Mouse (Mus musculus) heart, adult 11 months (tissue): ENCODE measurements around the gene Mtmr14.
A peak's percentile ranks its signal among the peaks of the same experiment; 100 is the strongest.

Experiments
- DNase-seq: peaks from one replicate; pipeline ENCODE4 v3.0.0; 2022

Gene Mtmr14

GRCm38 (mm10) chr6:113237542-113238270 is at the start of gene Mtmr14:
TSS of gene Mtmr14 (plus strand) at chr6:113237843.
- peak; percentile 100 for DNase-seq

- peak; percentile 77 for DNase-seq
Measured at GRCm38 (mm10) chr6:113193765-113194460, 43.7 kb upstream of the Mtmr14 start.

GRCm38 (mm10) chr6:113194517-113194840 is 43.2 kb upstream of the Mtmr14 start:
- DNase-seq = no peak

- DNase-seq = peak; percentile 86
Measured at GRCm38 (mm10) chr6:113194841-113195595, 42.6 kb upstream of the Mtmr14 start, which contains the start of gene Lhfpl4. TSS of gene Lhfpl4 (minus strand) at chr6:113195384.

- peak; percentile 72 for DNase-seq
Measured at GRCm38 (mm10) chr6:113195596-113195992, 42.0 kb upstream of the Mtmr14 start.

GRCm38 (mm10) chr6:113216280-113216679 is 21.4 kb upstream of the Mtmr14 start:
- no peak for DNase-seq

- DNase-seq = peak; percentile 69
Measured at GRCm38 (mm10) chr6:113225798-113226197, 11.8 kb upstream of the Mtmr14 start.

- DNase-seq = no peak
Measured at GRCm38 (mm10) chr6:113226705-113227104, 10.9 kb upstream of the Mtmr14 start.

GRCm38 (mm10) chr6:113235141-113235540 is 2.5 kb upstream of the Mtmr14 start:
- DNase-seq = no peak

- peak; percentile 88 for DNase-seq
Measured at GRCm38 (mm10) chr6:113238442-113238841, 799 bp downstream of the Mtmr14 start.

GRCm38 (mm10) chr6:113242753-113243152 is 5.1 kb downstream of the Mtmr14 start:
- DNase-seq = no peak

- DNase-seq = no peak
Measured at GRCm38 (mm10) chr6:113245585-113245984, 7.9 kb downstream of the Mtmr14 start.

- DNase-seq = no peak
Measured at GRCm38 (mm10) chr6:113250786-113251185, 13.1 kb downstream of the Mtmr14 start.

- no peak for DNase-seq
Measured at GRCm38 (mm10) chr6:113251921-113252320, 14.3 kb downstream of the Mtmr14 start.

GRCm38 (mm10) chr6:113254899-113255298 is 17.3 kb downstream of the Mtmr14 start:
- DNase-seq = no peak

- DNase-seq = no peak
Measured at GRCm38 (mm10) chr6:113261174-113261858, 23.7 kb downstream of the Mtmr14 start.

GRCm38 (mm10) chr6:113263531-113263930 is 25.9 kb downstream of the Mtmr14 start:
- no peak for DNase-seq

GRCm38 (mm10) chr6:113264429-113264828 is 26.8 kb downstream of the Mtmr14 start:
- no peak for DNase-seq

GRCm38 (mm10) chr6:113266996-113267655 is 29.5 kb downstream of the Mtmr14 start:
- DNase-seq = no peak

GRCm38 (mm10) chr6:113267988-113268387 is 30.3 kb downstream of the Mtmr14 start:
- no peak for DNase-seq

- DNase-seq = no peak
Measured at GRCm38 (mm10) chr6:113272365-113272764, 34.7 kb downstream of the Mtmr14 start.

GRCm38 (mm10) chr6:113276846-113277245 is 39.2 kb downstream of the Mtmr14 start:
- no peak for DNase-seq
